Mouse (Mus musculus) neural tube, embryonic 14.5 days (tissue): ENCODE data around the gene Leng1. TPM values are rescaled to one million over a fixed set of nuclear protein-coding genes. Genes with fewer than 3 reads are reported as not detected.

ENCODE experiments used
- ATAC-seq: fragments of 200-750 bp; cut with Nextera tagmentation; 2 replicates; pipeline ENCODE4 v1.8.0; 2017; ENCODE audit warnings: low read depth, mild to moderate bottlenecking, moderate TSS enrichment, moderate library complexity
- H3K27ac ChIP-seq: fragments of 300-500 bp; sonication (generic); 2 replicates; pipeline ENCODE4 v1.5.1; 2014; ENCODE audit warnings: low read depth, mild to moderate bottlenecking, control low read depth, low read length, moderate library complexity, mixed read lengths
- H3K27me3 ChIP-seq: fragments of 300-500 bp; sonication (generic); 2 replicates; pipeline ENCODE4 v1.6.1; 2014; ENCODE audit warnings: low read length; ENCODE audit not compliant: control insufficient read depth, insufficient read depth
- H3K36me3 ChIP-seq: fragments of 300-500 bp; sonication (generic); 2 replicates; pipeline ENCODE4 v1.6.1; 2014; ENCODE audit warnings: low read length, mixed read lengths; ENCODE audit not compliant: control insufficient read depth, insufficient read depth
- H3K4me1 ChIP-seq: fragments of 300-500 bp; sonication (generic); 2 replicates; pipeline ENCODE4 v1.6.1; 2014; ENCODE audit warnings: low read length; ENCODE audit not compliant: control insufficient read depth, insufficient read depth
- H3K4me2 ChIP-seq: fragments of 300-500 bp; sonication (generic); 2 replicates; pipeline ENCODE4 v1.6.1; 2014; ENCODE audit warnings: mild to moderate bottlenecking, low read depth, low read length, control low read depth
- H3K4me3 ChIP-seq: fragments of 300-500 bp; sonication (generic); 2 replicates; pipeline ENCODE4 v1.5.1; 2014; ENCODE audit warnings: low read depth, low read length, control low read depth, mixed read lengths
- H3K9ac ChIP-seq: fragments of 300-500 bp; sonication (generic); replicated peaks from 2 replicates; pipeline ENCODE4 v1.6.1; 2014; ENCODE audit warnings: low read depth, mild to moderate bottlenecking, control low read depth, low read length, mixed read lengths
- H3K9me3 ChIP-seq: fragments of 300-500 bp; sonication (generic); 2 replicates; pipeline ENCODE4 v1.6.1; 2016; ENCODE audit warnings: low read length; ENCODE audit not compliant: control insufficient read depth
- WGBS: fragments of 180-500 bp; shearing (Covaris S2); extraction: QIAGEN DNeasy Blood & Tissue Kit; methylation state at CpG from one replicate; pipeline ENCODE4 v1.1.7; 2014; 5-methylcytosine and 5-hydroxymethylcytosine counted together
- polyA plus RNA-seq: library from polyadenylated mRNA; unstranded; fragments of >200 nt; fragmentation: Nextera tagmentation; extraction: Ambion mirVana; gene quantifications from 2 replicates; pipeline ENCODE4 v1.2.1, GENCODE M21; 2014

The Leng1 gene
- polyA plus RNA-seq, 1 experiment from 2014 or later = 11.0 TPM

DNA sequence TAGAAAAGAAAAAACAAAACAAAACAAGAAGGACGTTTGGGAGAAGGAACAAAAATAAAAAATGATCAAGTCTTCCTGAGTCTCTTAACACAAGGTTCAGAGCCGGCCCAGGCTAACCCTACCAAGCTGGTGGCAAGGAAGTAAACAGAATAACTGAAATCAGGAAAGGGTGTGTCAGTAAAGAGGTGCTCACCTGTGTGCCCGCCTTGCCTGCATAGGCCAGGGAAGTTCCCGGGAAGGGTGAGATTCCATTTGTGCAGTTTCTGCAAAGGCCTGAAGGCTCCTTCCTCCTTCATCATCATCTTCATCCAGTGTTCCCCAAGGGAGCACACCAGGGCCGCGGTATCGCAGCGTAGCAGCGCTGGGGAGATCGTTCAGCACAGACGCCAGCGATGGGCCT lies 10.7 kb upstream of the Leng1 start:
- 88% methylated on average over 12 of the region's 12 CpGs for WGBS
- no peak for ATAC-seq
- H3K9ac ChIP-seq = no peak overlapping the region
- peaks cover 6% of the 10 kb centered on the region; the same call in 1 of the 2 replicates for H3K36me3 ChIP-seq
- H3K4me1 ChIP-seq = no peaks in the 10 kb centered on the region
- no peaks in the 10 kb centered on the region for H3K27me3 ChIP-seq
- H3K9me3 ChIP-seq = no peaks in the 10 kb centered on the region
- H3K27ac ChIP-seq = no peak overlapping the region
- H3K4me3 ChIP-seq = no peak overlapping the region
- H3K4me2 ChIP-seq = no peak overlapping the region

DNA sequence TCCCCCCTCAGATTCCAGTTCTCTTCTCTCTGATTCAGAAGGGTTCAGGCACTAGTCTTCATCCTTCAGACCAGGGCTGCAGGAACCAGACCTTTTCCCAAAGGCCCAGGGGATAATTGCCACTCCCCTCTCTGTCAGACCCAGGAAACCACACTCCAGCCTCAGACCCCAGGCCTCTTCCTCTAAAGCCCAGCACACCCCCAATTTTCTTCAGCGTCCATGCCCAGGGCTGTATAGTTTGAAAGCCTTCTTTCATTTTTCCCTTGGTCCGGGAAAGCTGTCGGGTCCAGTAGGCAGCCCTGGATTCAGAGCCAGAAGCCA lies 9.5 kb upstream of the Leng1 start:
- H3K4me2 ChIP-seq = no peak overlapping the region
- H3K9me3 ChIP-seq = no peaks in the 10 kb centered on the region
- ATAC-seq = peak; percentile 16; the same call in 1 of the 2 replicates
- no peak overlapping the region for H3K27ac ChIP-seq
- WGBS = 76% methylated on average over 3 of the region's 3 CpGs
- H3K27me3 ChIP-seq = no peaks in the 10 kb centered on the region
- no peak overlapping the region for H3K9ac ChIP-seq
- H3K36me3 ChIP-seq = peaks cover 6% of the 10 kb centered on the region; the same call in 1 of the 2 replicates
- no peak overlapping the region for H3K4me3 ChIP-seq
- no peaks in the 10 kb centered on the region for H3K4me1 ChIP-seq

DNA sequence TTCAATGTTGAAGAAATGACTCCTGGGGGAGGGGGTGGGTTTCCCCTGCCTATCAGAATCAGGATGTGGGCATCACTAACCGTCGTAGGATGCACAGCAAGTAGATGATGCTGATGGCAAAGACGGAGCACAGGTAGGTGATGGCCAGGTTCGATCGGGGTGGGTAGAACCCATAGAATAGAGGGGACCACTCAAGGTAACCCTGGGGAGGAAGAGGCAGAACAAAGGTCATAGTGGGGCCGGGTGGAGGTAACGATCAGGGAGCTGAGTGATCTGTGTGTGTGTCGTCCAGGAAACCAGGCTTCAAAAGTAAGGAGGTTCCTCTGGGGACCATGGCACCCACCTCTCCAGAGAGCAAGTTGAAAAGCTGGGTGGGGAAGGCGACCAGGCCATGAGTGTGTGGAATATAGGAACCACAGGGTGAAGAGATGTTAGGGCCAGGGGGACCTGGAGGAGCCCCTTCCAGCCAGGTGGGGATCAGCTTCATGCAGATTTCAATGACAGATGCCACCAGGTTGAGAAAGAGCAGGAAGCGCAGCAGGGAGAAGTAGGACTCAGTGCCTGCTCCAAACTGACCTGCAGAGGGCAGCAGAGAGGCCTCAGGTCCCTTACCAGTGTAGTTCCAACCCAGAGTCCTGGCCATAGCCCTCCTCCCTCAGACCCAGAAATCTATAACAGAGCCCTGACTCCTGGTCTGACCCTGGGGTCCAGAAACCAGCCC lies 9.0 kb upstream of the Leng1 start:
- Histone ChIP-seq H3K4me3 (no peak overlapping the region), H3K36me3 (peaks cover 6% of the 10 kb centered on the region; the same call in 1 of the 2 replicates), H3K4me2 (no peak overlapping the region), H3K27me3 (no peaks in the 10 kb centered on the region), H3K4me1 (no peaks in the 10 kb centered on the region), H3K27ac (no peak overlapping the region), H3K9ac (no peak overlapping the region), H3K9me3 (no peaks in the 10 kb centered on the region)
- WGBS = 71% methylated on average over 10 of the region's 10 CpGs
- ATAC-seq = peak; percentile 90; the same call in 1 of the 2 replicates

DNA sequence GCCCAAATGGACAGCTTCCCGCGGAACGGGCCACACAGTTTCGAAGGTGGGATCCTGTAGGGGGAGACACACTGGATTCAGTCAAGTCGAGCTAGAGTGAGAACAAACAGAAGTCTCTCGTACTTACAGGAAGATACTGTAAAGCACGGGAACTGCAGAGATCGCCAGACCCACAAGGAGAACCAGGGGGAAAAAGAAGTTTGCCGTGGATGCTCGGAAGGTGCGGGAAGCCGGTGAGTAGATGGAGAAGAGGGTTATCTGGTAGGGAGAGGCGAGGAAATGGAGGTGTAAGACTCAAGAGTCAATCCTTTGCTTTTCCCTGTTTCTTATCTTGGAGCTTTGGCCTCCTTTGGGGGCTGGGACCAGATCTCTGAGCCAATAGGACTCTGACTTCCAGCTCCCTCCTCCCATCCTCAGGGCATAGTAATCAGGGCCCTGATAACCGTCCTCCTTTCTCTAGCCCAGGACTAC lies 1.3 kb upstream of the Leng1 start:
- WGBS = 18% methylated on average over 14 of the region's 14 CpGs
- Histone ChIP-seq H3K4me2 (no peak overlapping the region), H3K4me1 (peaks cover 12% of the 10 kb centered on the region), H3K36me3 (peaks cover 6% of the 10 kb centered on the region; the same call in 1 of the 2 replicates), H3K9me3 (no peaks in the 10 kb centered on the region), H3K27me3 (no peaks in the 10 kb centered on the region), H3K27ac (no peak overlapping the region), H3K9ac (no peak overlapping the region), H3K4me3 (no peak overlapping the region)
- ATAC-seq = no peak

DNA sequence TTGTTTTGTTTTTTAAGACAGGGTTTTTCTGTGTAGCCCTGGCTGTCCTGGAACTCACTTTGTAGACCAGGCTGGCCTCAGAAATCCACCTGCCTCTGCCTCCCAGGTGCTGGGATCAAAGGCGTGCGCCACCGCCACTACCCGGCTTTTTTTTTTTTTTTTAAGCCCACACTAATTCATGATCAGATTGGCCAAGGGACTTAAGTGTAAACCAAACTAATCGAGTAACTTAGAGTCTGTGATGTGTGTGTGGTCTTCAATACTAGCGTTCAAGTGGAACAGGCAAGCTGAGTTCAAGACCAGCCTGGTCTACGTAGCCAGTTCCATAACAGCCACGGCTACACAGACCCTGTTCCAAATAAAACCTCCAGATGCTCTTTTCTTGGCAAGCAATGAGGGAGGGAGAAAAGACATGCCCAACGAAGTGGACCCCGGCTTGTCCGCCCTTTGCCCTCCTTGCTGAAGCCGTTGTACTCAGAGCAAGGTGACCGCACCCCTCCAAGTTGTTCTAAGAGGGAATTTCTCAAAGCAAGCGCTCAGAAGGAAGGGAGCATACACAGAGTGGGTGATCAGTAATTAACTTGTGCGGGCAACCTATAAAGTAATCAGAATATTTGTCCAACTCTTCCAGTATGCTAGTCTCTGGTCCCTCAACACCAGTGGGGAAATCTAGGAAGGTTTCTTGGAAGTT lies 971 bp downstream of the Leng1 start:
- ATAC-seq = peak; percentile 25
- Histone ChIP-seq H3K4me3 (peak overlapping the region; percentile 65), H3K36me3 (peaks cover 23% of the 10 kb centered on the region), H3K4me1 (peaks cover 12% of the 10 kb centered on the region), H3K27ac (peak overlapping the region; percentile 63; the same call in 1 of the 2 replicates), H3K9me3 (no peaks in the 10 kb centered on the region), H3K4me2 (peak overlapping the region; percentile 89), H3K27me3 (no peaks in the 10 kb centered on the region), H3K9ac (peak overlapping the region; percentile 69)
- WGBS = 32% methylated on average over 15 of the region's 15 CpGs

DNA sequence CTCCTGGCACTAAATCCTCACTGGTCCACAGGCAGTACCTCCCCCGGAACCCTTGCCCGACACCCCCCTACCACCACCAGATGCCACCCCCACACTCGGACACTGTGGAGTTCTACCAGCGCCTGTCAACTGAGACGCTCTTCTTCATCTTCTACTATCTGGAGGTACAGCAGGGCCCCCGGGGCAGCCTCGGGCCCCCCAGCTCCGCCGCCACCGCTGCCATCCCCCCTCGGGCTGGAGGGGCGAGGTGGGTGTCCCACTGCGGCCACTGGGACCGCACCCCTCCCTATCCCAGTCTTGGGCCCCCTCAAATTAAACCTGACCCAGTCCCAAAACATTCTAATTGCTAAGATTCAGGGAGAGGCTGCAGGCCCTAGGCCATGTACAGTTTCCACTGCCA lies 7.1 kb downstream of the Leng1 start:
- Histone ChIP-seq H3K36me3 (peaks cover 82% of the 10 kb centered on the region), H3K4me2 (no peak overlapping the region), H3K27ac (no peak overlapping the region), H3K4me3 (no peak overlapping the region), H3K4me1 (0 out of 2 replicates have a peak, but pooled peaks cover under 1% of the 10 kb centered on the region), H3K9ac (no peak overlapping the region), H3K9me3 (no peaks in the 10 kb centered on the region), H3K27me3 (no peaks in the 10 kb centered on the region)
- no peak for ATAC-seq
- 95% methylated on average over 14 of the region's 14 CpGs for WGBS

DNA sequence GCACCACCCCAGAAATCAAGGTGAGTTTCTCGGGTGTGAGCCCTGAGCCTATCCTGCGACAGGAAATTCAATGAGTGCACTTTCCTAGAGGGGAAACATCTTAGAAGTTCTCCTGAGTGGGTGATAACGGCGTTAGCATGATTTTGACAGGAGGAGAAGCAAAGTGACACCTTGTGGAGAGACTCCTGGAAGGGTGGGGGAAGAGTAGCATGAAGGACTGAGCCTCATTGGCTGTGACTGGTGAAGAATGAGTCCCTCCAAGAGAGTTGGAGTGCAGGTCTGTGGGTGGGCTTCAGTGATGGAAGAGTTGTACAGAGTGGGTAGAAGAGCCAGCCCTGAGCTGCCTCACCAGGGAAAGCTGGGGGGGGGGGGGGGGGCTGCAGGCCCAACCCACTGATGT lies 8.7 kb downstream of the Leng1 start:
- no peak for ATAC-seq
- no peaks in the 10 kb centered on the region for H3K27me3 ChIP-seq
- no peak overlapping the region for H3K4me3 ChIP-seq
- no peak overlapping the region for H3K4me2 ChIP-seq
- H3K36me3 ChIP-seq = peaks cover 90% of the 10 kb centered on the region
- 92% methylated on average over 4 of the region's 4 CpGs for WGBS
- no peak overlapping the region for H3K9ac ChIP-seq
- no peaks in the 10 kb centered on the region for H3K4me1 ChIP-seq
- no peak overlapping the region for H3K27ac ChIP-seq
- no peaks in the 10 kb centered on the region for H3K9me3 ChIP-seq

DNA sequence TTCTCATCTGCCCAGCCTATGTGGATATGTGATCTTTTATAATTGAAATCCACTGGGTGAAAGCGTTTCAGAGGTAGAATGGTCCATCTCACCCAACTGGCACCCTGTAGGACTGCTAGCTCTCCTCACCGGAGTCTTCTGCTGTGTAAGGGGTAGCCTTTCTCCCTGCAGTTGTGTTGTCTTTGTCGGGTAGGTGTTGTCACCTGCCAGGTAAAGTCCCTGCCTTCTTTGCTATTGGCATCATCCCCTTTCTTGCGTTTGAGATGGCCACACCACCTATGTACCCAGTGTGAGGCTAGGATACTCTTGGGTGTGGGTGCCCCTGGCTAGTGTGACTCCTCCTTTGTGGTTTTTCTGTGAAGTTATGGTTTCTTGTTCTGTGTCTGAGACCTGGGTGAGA lies 19.0 kb downstream of the Leng1 start:
- ATAC-seq = no peak
- Histone ChIP-seq H3K9me3 (no peaks in the 10 kb centered on the region), H3K4me2 (peak overlapping the region; percentile 83), H3K4me3 (peak overlapping the region; percentile 85), H3K4me1 (peaks cover 27% of the 10 kb centered on the region), H3K27me3 (no peaks in the 10 kb centered on the region), H3K27ac (no peak overlapping the region), H3K36me3 (peaks cover 15% of the 10 kb centered on the region), H3K9ac (peak overlapping the region; percentile 95; the same call in 1 of the 2 replicates)
- 71% methylated on average over 4 of the region's 4 CpGs for WGBS

DNA sequence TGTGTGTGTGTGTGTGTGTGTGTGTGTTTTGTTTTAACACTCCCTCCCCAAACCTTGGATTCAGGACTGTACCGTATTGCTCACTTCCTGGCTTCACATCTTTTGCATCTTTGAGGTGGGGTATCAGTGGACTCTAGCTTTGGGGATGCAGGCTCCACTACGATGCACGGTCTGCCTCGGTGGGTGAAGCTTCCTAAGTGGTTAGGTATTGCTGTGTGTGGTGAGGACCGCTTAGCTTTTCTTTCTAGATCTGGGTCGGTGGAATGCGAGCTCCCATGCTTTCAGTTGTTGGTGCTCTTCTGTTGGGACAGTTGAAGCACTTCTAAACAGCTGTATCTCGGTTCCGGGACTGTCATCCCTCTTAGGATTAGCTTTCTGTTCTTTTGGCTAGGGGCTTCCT lies 19.5 kb downstream of the Leng1 start:
- Histone ChIP-seq H3K27me3 (no peaks in the 10 kb centered on the region), H3K4me2 (peak overlapping the region; percentile 83), H3K9ac (peak overlapping the region; percentile 95), H3K4me3 (peak overlapping the region; percentile 85), H3K27ac (peak overlapping the region; percentile 95; the same call in 1 of the 2 replicates), H3K4me1 (peaks cover 27% of the 10 kb centered on the region), H3K9me3 (no peaks in the 10 kb centered on the region), H3K36me3 (peaks cover 11% of the 10 kb centered on the region)
- ATAC-seq = no peak
- WGBS = 27% methylated on average over 9 of the region's 9 CpGs
